In genomic region chrX:168639556-168640356, GRCm38 (mm10) we compare ENCODE assay signal across 8 mouse cellular contexts. TPM values are rescaled to one million over a fixed set of nuclear protein-coding genes. Genes with fewer than 3 reads are reported as not detected.
DNase-seq lines count a peak whose midpoint lies in the region; TF ChIP-seq lines count a peak whose summit lies in the region.

No protein-coding gene starts in this region.

- intact Hi-C loops in gastrocnemius, postnatal 14 days (cut with DNase I; ENCODE audit: low total_unique reads): no loop called here

- no peaks in the 10 kb centered on the region for H3K36me3 ChIP-seq in megakaryocyte, embryonic 14.5 days (replicated peaks; ENCODE audit: low read length)

- H3K27ac ChIP-seq in cortical plate, adult 2 months (ENCODE audit: insufficient read depth, low read length): no peak overlapping the region

- peak; percentile 75 for DNase-seq in adipocyte (ENCODE audit: low spot score)
- DNase-seq in gastrocnemius, postnatal 14 days: peak; percentile 68
- DNase-seq in induced T-regulatory cell, adult 2 months (ENCODE audit: low read depth): peak; percentile 85
- DNase-seq in left cerebral cortex, adult 8-10 months (ENCODE audit: low spot score in 2 of 2): peak; percentile 18 to 23
- peak; percentile 53 to 63 for DNase-seq in right cerebral cortex, adult 2 months (ENCODE audit: low spot score in 2 of 2)
- DNase-seq in urinary bladder, postnatal 25 days (ENCODE audit: low spot score): peak; percentile 52

- peak overlapping the region; percentile 70 for H3K4me3 ChIP-seq in cortical plate, adult 2 months (ENCODE audit: insufficient read depth, low read length)
- peak overlapping the region; percentile 89 for H3K4me3 ChIP-seq in megakaryocyte, embryonic 14.5 days (replicated peaks)

- no peaks in the 10 kb centered on the region for H3K9me3 ChIP-seq in megakaryocyte, embryonic 14.5 days

- TF ChIP-seq POLR2A in cortical plate, adult 2 months (IDR thresholded peaks at IDR 0.05; ENCODE audit: extremely low read depth, insufficient read depth, low read length): no peak

- H3K4me1 ChIP-seq in cortical plate, adult 2 months (ENCODE audit: control insufficient read depth, insufficient read depth, low read length): no peaks in the 10 kb centered on the region
- peaks cover 3% of the 10 kb centered on the region; the same call in 1 of the 2 replicates for H3K4me1 ChIP-seq in megakaryocyte, embryonic 14.5 days

- TF ChIP-seq CTCF in cortical plate, adult 2 months (IDR thresholded peaks at IDR 0.05; ENCODE audit: extremely low read depth, insufficient read depth, low read length): peak; percentile 26; the same call in 1 of the 2 replicates

- no peaks in the 10 kb centered on the region for H3K27me3 ChIP-seq in megakaryocyte, embryonic 14.5 days (replicated peaks)

RNA-seq across cellular contexts. Expression of gene Msl3, which starts 33.9 kb away (rescaled TPM):
- 19.9 and 20.8 TPM in 2 replicates for polyA plus RNA-seq in cortical plate, adult 2 months (2012; rRNA removed)
- 10 to 100 TPM; 33.0 to 36.4 TPM for total RNA-seq in gastrocnemius, postnatal 14 days (2021)
- total RNA-seq in left cerebral cortex, adult 8-10 months (2022): 10 to 100 TPM; 24.6 to 25.9 (median 25.1) TPM
- 4.6 and 11.1 TPM in 2 replicates for polyA plus RNA-seq in megakaryocyte, embryonic 14.5 days (2012; ENCODE audit: insufficient read depth, low replicate concordance)

Comparison
In these comparisons a context has a peak if more than half of its experiments do, and no peak if none do; other contexts are left out.
1. DNase-seq: peak in every context shown above with its lines; median percentile 85 in induced T-regulatory cell, adult 2 months; 75 in adipocyte; 68 in gastrocnemius, postnatal 14 days; 58 in right cerebral cortex, adult 2 months; 52 in urinary bladder, postnatal 25 days; 20 in left cerebral cortex, adult 8-10 months.